Mouse (Mus musculus) lung, embryonic 15.5 days (tissue): ENCODE data around the gene Crtc3. TPM values are rescaled to one million over a fixed set of nuclear protein-coding genes. Genes with fewer than 3 reads are reported as not detected.

Source experiments
- ATAC-seq: fragments of 200-750 bp; cut with Nextera tagmentation; 2 replicates; pipeline ENCODE4 v1.8.0; 2017; ENCODE audit warnings: moderate number of reproducible peaks, borderline replicate concordance; ENCODE audit not compliant: low FRiP score, low TSS enrichment; ENCODE audit errors: extremely low read depth
- H3K27ac ChIP-seq: fragments of 300-500 bp; sonication (generic); 2 replicates; pipeline ENCODE4 v1.5.1; 2015; ENCODE audit warnings: moderate library complexity, mild to moderate bottlenecking, inconsistent platforms
- H3K27me3 ChIP-seq: fragments of 300-500 bp; sonication (generic); 2 replicates; pipeline ENCODE4 v1.6.1; 2015; ENCODE audit warnings: inconsistent platforms
- H3K36me3 ChIP-seq: fragments of 300-500 bp; sonication (generic); 2 replicates; pipeline ENCODE4 v1.6.1; 2015; ENCODE audit warnings: inconsistent platforms
- H3K4me1 ChIP-seq: fragments of 300-500 bp; sonication (generic); 2 replicates; pipeline ENCODE4 v1.6.1; 2015; ENCODE audit warnings: inconsistent platforms
- H3K4me2 ChIP-seq: fragments of 300-500 bp; sonication (generic); 2 replicates; pipeline ENCODE4 v1.6.1; 2015; ENCODE audit warnings: inconsistent platforms, mild to moderate bottlenecking, moderate library complexity
- H3K4me3 ChIP-seq: fragments of 300-500 bp; sonication (generic); 2 replicates; pipeline ENCODE4 v1.5.1; 2015; ENCODE audit warnings: mild to moderate bottlenecking, inconsistent platforms
- H3K9ac ChIP-seq: fragments of 300-500 bp; sonication (generic); 2 replicates; pipeline ENCODE4 v1.6.1; 2015; ENCODE audit warnings: inconsistent platforms
- H3K9me3 ChIP-seq: fragments of 300-500 bp; sonication (generic); 2 replicates; pipeline ENCODE4 v1.6.1; 2016; ENCODE audit warnings: inconsistent platforms
- WGBS: fragments of 180-500 bp; shearing (Covaris S2); methylation state at CpG from one replicate; pipeline ENCODE4 v1.1.7; 2015; 5-methylcytosine and 5-hydroxymethylcytosine counted together
- polyA plus RNA-seq: library from polyadenylated mRNA; unstranded; fragments of >200 nt; fragmentation: Nextera tagmentation; extraction: Ambion mirVana; gene quantifications from 2 replicates; pipeline ENCODE4 v1.2.1, GENCODE M21; 2015

Gene Crtc3
- polyA plus RNA-seq, 1 experiment from 2014 or later: 26.1 TPM

- no peak for ATAC-seq
- H3K4me3 ChIP-seq: no peak overlapping the region
These were observed 13.8 kb upstream of the Crtc3 start for GRCm38 (mm10) chr7:80702510-80702909.

GRCm38 (mm10) chr7:80699709-80700108, 11.0 kb upstream of the Crtc3 start:
- no peak overlapping the region for H3K4me3 ChIP-seq
- no peak for ATAC-seq
- no peaks in the 10 kb centered on the region for H3K36me3 ChIP-seq
- no peak overlapping the region for H3K27ac ChIP-seq
- no peak overlapping the region for H3K9ac ChIP-seq
- H3K4me1 ChIP-seq: no peaks in the 10 kb centered on the region
- 57% methylated on average over 8 of the region's 8 CpGs for WGBS
- H3K9me3 ChIP-seq: no peaks in the 10 kb centered on the region
- H3K27me3 ChIP-seq: no peaks in the 10 kb centered on the region
- H3K4me2 ChIP-seq: no peak overlapping the region

More at GRCm38 (mm10) chr7:80702510-80702909, 13.8 kb upstream of the Crtc3 start:
- Histone ChIP-seq H3K4me2 (no peak overlapping the region), H3K9me3 (no peaks in the 10 kb centered on the region), H3K36me3 (no peaks in the 10 kb centered on the region), H3K27ac (no peak overlapping the region), H3K27me3 (no peaks in the 10 kb centered on the region), H3K4me1 (no peaks in the 10 kb centered on the region), H3K9ac (no peak overlapping the region)
- 58% methylated on average over 6 of the region's 6 CpGs for WGBS

- no peak for ATAC-seq
- Histone ChIP-seq H3K27ac (no peak overlapping the region), H3K36me3 (no peaks in the 10 kb centered on the region), H3K4me2 (no peak overlapping the region), H3K9ac (no peak overlapping the region), H3K4me3 (no peak overlapping the region), H3K4me1 (no peaks in the 10 kb centered on the region), H3K27me3 (no peaks in the 10 kb centered on the region), H3K9me3 (no peaks in the 10 kb centered on the region)
- WGBS: 64% methylated on average over 3 of the region's 3 CpGs
These were observed 10.3 kb upstream of the Crtc3 start for GRCm38 (mm10) chr7:80698940-80699339.

- H3K4me3 ChIP-seq: no peak overlapping the region
- H3K9ac ChIP-seq: no peak overlapping the region
- H3K4me1 ChIP-seq: no peaks in the 10 kb centered on the region
- H3K9me3 ChIP-seq: no peaks in the 10 kb centered on the region
- ATAC-seq: no peak
- H3K36me3 ChIP-seq: no peaks in the 10 kb centered on the region
- no peak overlapping the region for H3K27ac ChIP-seq
- WGBS: 64% methylated on average over 5 of the region's 5 CpGs
- no peaks in the 10 kb centered on the region for H3K27me3 ChIP-seq
- H3K4me2 ChIP-seq: no peak overlapping the region
These were observed 9.2 kb upstream of the Crtc3 start for GRCm38 (mm10) chr7:80697859-80698258.

GRCm38 (mm10) chr7:80696903-80697302, 8.2 kb upstream of the Crtc3 start:
- WGBS: 28% methylated on average over 4 of the region's 4 CpGs
- H3K4me2 ChIP-seq: no peak overlapping the region
- no peak overlapping the region for H3K27ac ChIP-seq
- no peaks in the 10 kb centered on the region for H3K27me3 ChIP-seq
- no peak for ATAC-seq
- no peak overlapping the region for H3K9ac ChIP-seq
- H3K36me3 ChIP-seq: no peaks in the 10 kb centered on the region
- no peaks in the 10 kb centered on the region for H3K9me3 ChIP-seq
- no peak overlapping the region for H3K4me3 ChIP-seq
- H3K4me1 ChIP-seq: no peaks in the 10 kb centered on the region

- Histone ChIP-seq H3K36me3 (no peaks in the 10 kb centered on the region), H3K9ac (no peak overlapping the region), H3K27ac (no peak overlapping the region), H3K4me2 (no peak overlapping the region), H3K27me3 (no peaks in the 10 kb centered on the region), H3K9me3 (no peaks in the 10 kb centered on the region), H3K4me3 (no peak overlapping the region), H3K4me1 (no peaks in the 10 kb centered on the region)
- no peak for ATAC-seq
- WGBS: 30% methylated on average over 1 of the region's 1 CpGs
These were observed 7.7 kb upstream of the Crtc3 start for GRCm38 (mm10) chr7:80696334-80696733.

GRCm38 (mm10) chr7:80692472-80692871, 3.8 kb upstream of the Crtc3 start:
- Histone ChIP-seq H3K4me2 (no peak overlapping the region), H3K27ac (no peak overlapping the region), H3K9me3 (no peaks in the 10 kb centered on the region), H3K27me3 (no peaks in the 10 kb centered on the region), H3K4me1 (peaks cover 8% of the 10 kb centered on the region), H3K36me3 (no peaks in the 10 kb centered on the region), H3K4me3 (no peak overlapping the region), H3K9ac (no peak overlapping the region)
- WGBS: 88% methylated on average over 9 of the region's 9 CpGs
- no peak for ATAC-seq

- no peaks in the 10 kb centered on the region for H3K36me3 ChIP-seq
- no peak overlapping the region for H3K27ac ChIP-seq
- H3K27me3 ChIP-seq: no peaks in the 10 kb centered on the region
- H3K9me3 ChIP-seq: no peaks in the 10 kb centered on the region
- H3K4me1 ChIP-seq: peaks cover 17% of the 10 kb centered on the region
- ATAC-seq: no peak
- H3K4me2 ChIP-seq: no peak overlapping the region
- H3K4me3 ChIP-seq: no peak overlapping the region
- 62% methylated on average over 6 of the region's 6 CpGs for whole genome bisulfite sequencing
- H3K9ac ChIP-seq: no peak overlapping the region
These were observed 2.5 kb upstream of the Crtc3 start for GRCm38 (mm10) chr7:80691131-80691530.

- H3K9ac ChIP-seq: peak overlapping the region; percentile 94
- H3K4me2 ChIP-seq: peak overlapping the region; percentile 88
- no peaks in the 10 kb centered on the region for H3K36me3 ChIP-seq
- H3K4me3 ChIP-seq: peak overlapping the region; percentile 86
- WGBS: 21% methylated on average over 10 of the region's 10 CpGs
- no peaks in the 10 kb centered on the region for H3K27me3 ChIP-seq
- no peaks in the 10 kb centered on the region for H3K9me3 ChIP-seq
- H3K4me1 ChIP-seq: peaks cover 25% of the 10 kb centered on the region
- H3K27ac ChIP-seq: peak overlapping the region; percentile 95
- no peak for ATAC-seq
These were observed 529 bp upstream of the Crtc3 start for GRCm38 (mm10) chr7:80689221-80689591.

GRCm38 (mm10) chr7:80687721-80688555, 739 bp downstream of the Crtc3 start:
- Histone ChIP-seq H3K4me3 (peak overlapping the region; percentile 86), H3K27me3 (no peaks in the 10 kb centered on the region), H3K4me1 (peaks cover 26% of the 10 kb centered on the region), H3K4me2 (peak overlapping the region; percentile 88), H3K27ac (peak overlapping the region; percentile 95), H3K36me3 (no peaks in the 10 kb centered on the region), H3K9me3 (no peaks in the 10 kb centered on the region), H3K9ac (peak overlapping the region; percentile 94)
- WGBS: 1% methylated on average over 68 of the region's 69 CpGs
- ATAC-seq: peak; percentile 55

- no peak overlapping the region for H3K9ac ChIP-seq
- H3K27ac ChIP-seq: no peak overlapping the region
- 71% methylated on average over 5 of the region's 5 CpGs for WGBS
- H3K4me1 ChIP-seq: peaks cover 36% of the 10 kb centered on the region
- no peak for ATAC-seq
- no peak overlapping the region for H3K4me2 ChIP-seq
- no peaks in the 10 kb centered on the region for H3K36me3 ChIP-seq
- no peak overlapping the region for H3K4me3 ChIP-seq
- H3K9me3 ChIP-seq: no peaks in the 10 kb centered on the region
- no peaks in the 10 kb centered on the region for H3K27me3 ChIP-seq
These were observed 3.0 kb downstream of the Crtc3 start for GRCm38 (mm10) chr7:80685639-80686038.

- no peaks in the 10 kb centered on the region for H3K9me3 ChIP-seq
- no peak overlapping the region for H3K4me3 ChIP-seq
- H3K9ac ChIP-seq: no peak overlapping the region
- H3K4me2 ChIP-seq: no peak overlapping the region
- no peaks in the 10 kb centered on the region for H3K36me3 ChIP-seq
- 0 out of 2 replicates have a peak, but pooled peaks have one; percentile 19 for ATAC-seq
- no peak overlapping the region for H3K27ac ChIP-seq
- no peaks in the 10 kb centered on the region for H3K27me3 ChIP-seq
- 35% methylated on average over 1 of the region's 1 CpGs for WGBS
- H3K4me1 ChIP-seq: peaks cover 37% of the 10 kb centered on the region
These were observed 6.0 kb downstream of the Crtc3 start for GRCm38 (mm10) chr7:80682630-80683029.
